Mouse (Mus musculus) adrenal gland, adult 10 weeks (tissue): ENCODE data around the gene Map4k4. TPM values are rescaled to one million over a fixed set of nuclear protein-coding genes. Genes with fewer than 3 reads are reported as not detected.

Experiments used
- polyA plus RNA-seq: library from polyadenylated mRNA; stranded (reverse); fragments of 350-450 nt; fragmentation: Illumina TruSeq; extraction: RNeasy Lipid Tissue Mini Kit (QIAGEN cat#74804); gene quantifications from one replicate; pipeline ENCODE4 v1.2.3, GENCODE M21; 2014; ENCODE audit warnings: low read depth, low replicate concordance

The Map4k4 gene
- 87.1 TPM for polyA plus RNA-seq

DNA sequence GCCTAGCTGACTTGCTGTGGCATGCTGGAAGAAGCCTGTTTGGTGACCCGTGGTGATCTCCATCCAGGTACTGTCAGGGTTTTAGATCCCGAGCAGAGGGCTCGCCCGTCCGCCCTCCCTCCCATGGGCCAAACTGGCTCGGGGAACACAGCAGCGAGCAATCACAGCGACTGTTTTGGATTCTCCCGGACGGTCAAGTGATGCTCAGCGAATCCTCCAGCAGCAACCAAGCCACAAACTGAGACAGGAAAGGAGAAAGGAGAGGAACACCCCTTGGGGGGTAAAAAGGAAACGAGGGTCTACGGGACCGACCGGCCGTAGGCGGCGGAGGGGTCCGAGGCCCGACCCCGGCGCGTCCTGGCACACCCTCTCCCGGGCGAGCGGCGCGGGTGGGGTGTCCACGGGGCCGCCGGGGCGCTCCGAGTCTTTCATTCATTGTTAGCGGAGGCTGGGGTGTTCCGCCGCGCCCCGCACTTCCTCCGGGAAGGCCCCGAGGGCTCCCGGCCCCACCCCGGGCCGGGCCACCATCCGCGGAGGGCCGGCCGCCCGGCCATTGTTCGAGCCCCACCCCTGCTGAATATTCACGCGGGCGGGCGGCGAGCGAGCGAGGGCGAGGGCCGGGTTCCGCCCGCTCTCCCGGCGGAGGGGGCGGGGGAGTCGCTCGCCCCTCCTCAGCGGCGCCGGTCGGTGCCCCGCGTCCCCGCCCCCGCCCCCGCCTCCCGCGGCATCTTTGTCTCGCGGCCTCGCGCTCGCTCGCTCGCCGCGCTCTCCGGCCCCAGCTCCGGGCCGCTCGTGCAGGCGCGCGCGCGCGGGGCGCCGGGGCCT is at the start of gene Map4k4:
Gene Map4k4 (plus strand): TSS at position 733 of the 825 bp plus-strand sequence.

DNA sequence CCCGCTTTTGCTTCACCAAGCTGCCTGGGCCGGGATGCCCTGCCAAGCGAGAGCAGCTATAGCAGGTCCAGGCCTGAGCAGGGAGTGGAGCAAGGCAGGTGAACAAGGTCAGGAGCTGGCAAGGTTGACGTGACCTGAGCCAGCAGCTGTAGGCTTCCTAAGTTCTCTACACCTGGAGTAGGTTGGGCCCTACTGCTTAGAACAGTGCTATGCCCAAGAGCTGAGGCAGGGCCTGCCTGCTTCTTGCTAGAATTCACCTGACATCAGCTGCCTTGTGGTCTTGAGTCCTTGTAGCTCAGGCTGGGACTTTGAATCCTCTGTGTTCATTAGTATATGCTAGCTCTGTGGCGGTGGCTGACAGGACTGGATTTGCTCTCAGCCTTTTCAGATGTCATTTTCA is 173.1 kb downstream of the Map4k4 start, which contains the start of gene Il1r2:
Gene Il1r2 (plus strand): TSS at position 301 of the 400 bp plus-strand sequence.

Other genes starting within 250 kb of the Map4k4 start
- gene Creg2, start 249.4 kb upstream of the Map4k4 start, polyA plus RNA-seq = 0.29 TPM
- gene Rfx8, start 179.9 kb upstream of the Map4k4 start, polyA plus RNA-seq = not detected
- gene Gm3646, start 95.6 kb upstream of the Map4k4 start, polyA plus RNA-seq = not detected
- not detected for gene Il1r2, start 173.2 kb downstream of the Map4k4 start, polyA plus RNA-seq